In genomic region chr1:134060849-134061569, GRCm38 (mm10) we compare ENCODE assay signal across 1 mouse cellular context.
TF ChIP-seq lines count a peak whose summit lies in the region.

No protein-coding gene starts in this region.

TF ChIP-seq in CH12.LX, 34 proteins besides CTCF, POLR2A, EP300 and RAD21:
- TF ChIP-seq MYC (IDR thresholded peaks at IDR 0.05; ENCODE audit: low read depth, low read length) (peak; percentile 62; the same call in 1 of the 2 replicates), PAX5 (IDR thresholded peaks at IDR 0.05; ENCODE audit: low read length) (no peak), ETS1 (conservative IDR thresholded peaks at IDR 0.05; ENCODE audit: low read depth, low read length) (peak; percentile 45), ZMIZ1 (IDR thresholded peaks at IDR 0.05; ENCODE audit: low read depth, low read length) (peak; percentile 68), MXI1 (IDR thresholded peaks at IDR 0.05; ENCODE audit: low read depth, low read length) (peak; percentile 77), TBP (conservative IDR thresholded peaks at IDR 0.05; ENCODE audit: low read depth, low read length) (no peak), SIN3A (IDR thresholded peaks at IDR 0.05; ENCODE audit: low read length) (peak; percentile 78), UBTF (IDR thresholded peaks at IDR 0.05; ENCODE audit: low read depth, low read length) (peak; percentile 68; the same call in 1 of the 2 replicates), USF1 (IDR thresholded peaks at IDR 0.05; ENCODE audit: low read depth, low read length) (no peak), JUN (IDR thresholded peaks at IDR 0.05; ENCODE audit: insufficient read depth, low read depth, low read length) (no peak), NELFE (IDR thresholded peaks at IDR 0.05; ENCODE audit: low read depth, low read length) (peak; percentile 60), SMC3 (IDR thresholded peaks at IDR 0.05; ENCODE audit: low read depth, low read length) (peak; percentile 35), ZC3H11A (IDR thresholded peaks at IDR 0.05; ENCODE audit: low read depth, low read length) (no peak), USF2 (conservative IDR thresholded peaks at IDR 0.05; ENCODE audit: low read depth, low read length) (no peak), HCFC1 (IDR thresholded peaks at IDR 0.05; ENCODE audit: low read depth, low read length) (no peak), MAFK (IDR thresholded peaks at IDR 0.05; ENCODE audit: insufficient replicate concordance, low read length) (0 out of 2 replicates have a peak, but pooled peaks have one; percentile 8), MAZ (IDR thresholded peaks at IDR 0.05; ENCODE audit: low read depth, low read length) (peak; percentile 80), ZKSCAN1 (IDR thresholded peaks at IDR 0.05; ENCODE audit: borderline replicate concordance, low read depth, low read length) (no peak), IRF4 (IDR thresholded peaks at IDR 0.05; ENCODE audit: low read depth, low read length) (no peak), POLR2AphosphoS2 (IDR thresholded peaks at IDR 0.05; ENCODE audit: low read depth, low read length) (no peak), CHD1 (IDR thresholded peaks at IDR 0.05; ENCODE audit: low read depth, low read length) (no peak), ELF1 (IDR thresholded peaks at IDR 0.05; ENCODE audit: low read depth, low read length) (peak; percentile 53), MEF2A (IDR thresholded peaks at IDR 0.05; ENCODE audit: borderline replicate concordance, low read depth, low read length) (no peak; the same call in 1 of the 2 replicates), E2F4 (IDR thresholded peaks at IDR 0.05; ENCODE audit: insufficient replicate concordance, low read depth, low read length) (0 out of 2 replicates have a peak, but pooled peaks have one; percentile 48), MAX (IDR thresholded peaks at IDR 0.05; ENCODE audit: low read length) (peak; percentile 80), KAT2A (IDR thresholded peaks at IDR 0.05; ENCODE audit: insufficient replicate concordance, low read length) (0 out of 2 replicates have a peak, but pooled peaks have one; percentile 14), ZNF384 (IDR thresholded peaks at IDR 0.05; ENCODE audit: low read depth, low read length) (no peak), GABPA (IDR thresholded peaks at IDR 0.05; ENCODE audit: insufficient replicate concordance, low read depth, low read length) (no peak), BHLHE40 (IDR thresholded peaks at IDR 0.05; ENCODE audit: low read depth, low read length) (peak; percentile 49), JUND (conservative IDR thresholded peaks at IDR 0.05; ENCODE audit: low read depth, low read length) (no peak), TCF12 (IDR thresholded peaks at IDR 0.05; ENCODE audit: low read depth, low read length) (peak; percentile 78), NRF1 (IDR thresholded peaks at IDR 0.05; ENCODE audit: low read depth, low read length) (0 out of 2 replicates have a peak, but pooled peaks have one; percentile 11), RCOR1 (conservative IDR thresholded peaks at IDR 0.05; ENCODE audit: low read depth, low read length) (0 out of 2 replicates have a peak, but pooled peaks have one; percentile 75), CHD2 (IDR thresholded peaks at IDR 0.05; ENCODE audit: low read length) (peak; percentile 80)
